Mouse (Mus musculus) right cerebral cortex, postnatal 4 days (tissue): ENCODE measurements around the gene Mertk.

Source experiments
- DNase-seq: peaks from one replicate; pipeline ENCODE4 v3.0.0-alpha.2; 2022

Mertk gene

DNA sequence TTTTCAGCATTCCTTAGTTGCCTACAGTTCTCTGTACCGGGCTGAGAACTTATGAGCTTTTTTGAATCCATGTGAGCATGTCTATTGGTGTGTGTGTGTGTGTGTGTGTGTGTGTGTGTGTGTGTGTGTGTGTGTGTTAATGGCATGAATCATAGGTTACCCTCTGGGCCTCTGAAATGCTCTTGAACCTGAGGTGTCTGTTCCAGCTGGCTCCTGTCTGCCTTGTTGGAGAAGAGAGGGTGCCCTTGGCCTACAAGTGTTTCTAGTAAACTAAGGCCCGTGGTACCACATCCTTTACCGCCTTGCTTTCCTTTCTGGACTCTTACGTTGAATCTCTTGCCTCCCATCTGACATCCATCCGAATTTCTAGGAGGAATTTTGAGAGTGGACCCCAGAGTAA lies 27.3 kb downstream of the Mertk start:
- no peak for DNase-seq

DNA sequence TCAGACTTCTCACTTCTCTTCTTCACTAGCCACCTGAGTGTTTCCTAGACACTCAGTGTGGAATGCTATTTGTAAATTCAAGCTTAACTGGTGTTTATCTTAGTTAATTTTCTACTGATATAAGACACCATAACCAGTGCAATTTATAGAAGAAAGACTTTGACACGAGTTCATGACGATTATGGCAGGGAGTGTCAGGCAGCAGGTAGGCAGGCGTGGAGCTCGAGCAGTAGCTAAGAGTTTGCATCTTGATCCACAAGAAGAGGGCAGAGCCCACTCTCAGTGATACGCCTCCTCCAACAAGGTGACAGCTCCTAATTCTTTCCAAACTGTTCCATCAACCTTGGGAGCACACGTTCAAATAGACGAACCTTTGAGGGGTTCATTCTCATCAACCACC lies 27.9 kb downstream of the Mertk start:
- DNase-seq, result no peak

DNA sequence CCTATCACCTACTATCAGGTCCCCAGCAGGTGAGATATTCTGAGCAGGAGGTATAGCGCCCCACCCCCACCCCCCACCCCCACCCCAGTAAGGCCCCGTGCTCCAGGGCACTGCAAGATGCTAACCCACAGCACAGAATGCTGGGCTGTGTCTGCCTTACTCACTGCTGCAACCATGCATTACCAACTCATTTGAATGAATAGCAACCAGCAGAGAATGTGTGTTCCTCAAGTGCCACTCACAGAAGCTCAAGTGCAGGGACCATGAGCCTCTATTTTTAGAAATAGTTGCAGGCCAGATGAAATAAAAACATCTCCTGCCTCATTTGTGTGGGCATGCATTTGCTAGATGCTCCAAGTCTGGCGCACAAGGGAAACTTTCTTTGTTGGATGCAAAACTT lies 28.8 kb downstream of the Mertk start:
- DNase-seq, result no peak

DNA sequence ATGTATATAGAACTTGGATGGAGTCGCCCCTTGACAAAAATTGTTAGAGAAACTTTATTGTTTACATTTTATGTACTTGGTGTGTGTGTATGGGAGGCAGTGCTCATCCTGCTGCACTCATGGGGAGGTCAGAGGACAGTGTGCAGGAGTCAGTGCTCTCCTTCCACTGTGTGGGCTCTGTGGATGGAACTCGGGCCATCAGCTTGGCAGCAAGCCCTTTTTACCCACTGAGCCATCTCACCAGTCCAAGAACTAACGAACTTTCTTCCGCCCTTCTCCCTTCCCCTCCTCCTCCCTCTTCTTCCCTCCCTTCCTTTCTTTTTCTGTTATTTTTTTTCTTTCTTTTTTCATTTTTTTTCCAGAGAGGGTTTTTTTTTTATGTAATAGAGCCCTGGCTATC lies 29.3 kb downstream of the Mertk start:
- no peak for DNase-seq

DNA sequence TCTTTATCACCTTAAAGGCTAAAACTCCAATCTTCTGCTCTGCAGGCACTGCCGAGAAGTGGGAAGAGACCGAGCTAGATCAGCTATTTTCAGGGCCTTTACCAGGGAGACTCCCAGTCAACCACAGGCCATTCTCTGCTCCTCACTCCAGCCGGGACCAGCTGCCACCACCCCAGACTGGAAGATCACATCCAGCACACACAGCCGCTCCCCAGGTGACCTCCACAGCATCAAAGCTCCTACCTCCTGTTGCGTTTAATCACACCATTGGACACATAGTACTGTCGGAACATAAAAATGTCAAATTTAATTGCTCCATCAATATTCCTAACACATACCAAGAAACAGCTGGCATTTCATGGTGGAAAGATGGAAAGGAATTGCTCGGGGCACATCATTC lies 30.4 kb downstream of the Mertk start:
- no peak for DNase-seq

DNA sequence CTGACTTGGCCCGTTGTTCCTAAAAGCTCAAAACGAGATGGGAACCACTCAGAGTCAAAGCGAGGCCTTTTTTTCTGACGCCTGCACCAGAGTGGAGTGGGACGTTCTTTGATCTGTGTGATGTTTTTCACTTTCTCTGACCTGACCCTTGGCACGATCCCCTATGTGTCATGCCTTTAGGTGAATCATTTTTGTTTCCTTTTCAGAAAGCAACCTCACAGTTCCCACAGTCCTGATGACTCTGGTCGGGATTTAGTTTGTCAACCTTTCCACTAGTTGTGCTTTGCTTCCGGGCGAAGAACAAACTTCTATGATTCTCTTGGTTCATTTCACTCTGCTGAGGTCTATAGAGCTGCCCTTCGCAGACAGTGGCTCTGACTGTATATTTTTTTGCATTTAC lies 32.8 kb downstream of the Mertk start:
- no peak for DNase-seq

DNA sequence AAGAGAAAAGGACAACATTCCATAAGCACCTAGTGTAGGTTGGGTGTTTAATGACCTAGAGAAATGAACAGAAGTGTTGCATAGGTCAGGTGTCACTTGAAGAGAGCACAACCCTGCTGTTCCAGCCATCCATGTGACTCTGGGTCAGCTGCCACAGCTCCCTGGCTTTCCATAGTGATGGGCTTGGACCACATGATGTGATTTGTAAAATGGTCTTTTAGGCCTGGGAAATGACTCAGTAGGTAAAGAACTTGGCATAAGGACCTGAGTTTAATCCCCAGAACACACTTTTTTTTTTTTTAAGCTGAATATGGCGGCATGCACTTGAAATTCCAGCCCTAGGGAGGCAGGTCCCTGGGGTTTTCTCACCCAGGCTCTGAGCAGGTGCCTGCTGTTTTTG lies 33.2 kb downstream of the Mertk start:
- no peak for DNase-seq

DNA sequence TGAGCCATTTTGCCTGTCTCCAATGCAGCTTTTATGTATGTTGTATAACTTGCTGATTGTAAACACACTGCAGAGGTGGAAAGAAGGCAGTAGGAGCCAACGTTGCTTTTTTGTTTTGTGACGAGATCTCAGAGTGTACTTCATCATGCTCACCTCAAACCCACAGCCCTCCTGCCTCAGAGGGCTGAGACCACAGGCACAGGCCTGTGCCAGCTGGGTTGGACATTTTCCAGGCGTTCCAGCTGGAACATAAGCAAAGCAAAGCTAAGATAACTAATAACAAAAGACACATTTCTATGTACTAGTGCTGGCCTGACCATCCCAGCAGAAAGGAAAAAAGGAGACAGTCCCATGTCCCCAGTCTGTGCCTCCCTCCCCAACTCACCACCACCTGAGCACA lies 36.3 kb downstream of the Mertk start:
- DNase-seq, result no peak

DNA sequence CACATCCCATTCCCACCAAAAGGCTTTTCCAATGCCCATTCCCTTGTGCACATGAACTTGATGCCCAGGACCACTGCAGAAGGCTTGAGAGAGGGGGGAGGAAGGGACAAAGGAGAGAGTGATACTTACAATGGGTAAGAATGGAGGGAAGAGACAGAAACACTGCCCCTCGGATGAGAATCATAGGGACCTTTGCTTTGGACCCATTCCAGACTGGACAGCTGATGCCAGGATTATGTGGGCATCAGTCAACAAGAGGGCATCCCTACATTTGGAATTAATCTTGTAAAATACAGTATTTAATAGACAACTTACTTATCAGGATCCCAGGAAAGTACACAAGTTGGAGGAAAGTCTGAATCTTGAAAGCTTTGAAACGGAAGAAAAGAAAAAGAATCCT lies 38.3 kb downstream of the Mertk start:
- no peak for DNase-seq

DNA sequence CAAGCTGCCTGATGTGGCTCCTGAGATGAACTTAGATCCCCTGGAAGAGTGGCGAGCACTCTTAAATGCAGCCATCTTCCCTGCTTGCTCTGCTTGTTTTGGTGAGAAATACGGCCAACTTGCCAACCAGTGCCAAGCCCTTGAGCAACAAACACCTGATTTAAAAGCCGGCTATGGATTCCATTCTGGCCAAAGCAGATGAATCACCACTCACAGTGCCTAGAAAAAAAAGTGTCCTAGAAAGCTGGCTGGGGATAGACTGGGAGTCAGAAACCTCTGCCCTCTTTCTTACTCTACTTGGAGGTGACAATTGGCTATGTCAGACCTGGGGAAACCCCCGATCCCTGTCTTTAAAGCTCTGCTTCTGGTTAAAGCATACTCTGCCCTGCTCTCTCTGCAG lies 39.0 kb downstream of the Mertk start:
- no peak for DNase-seq

DNA sequence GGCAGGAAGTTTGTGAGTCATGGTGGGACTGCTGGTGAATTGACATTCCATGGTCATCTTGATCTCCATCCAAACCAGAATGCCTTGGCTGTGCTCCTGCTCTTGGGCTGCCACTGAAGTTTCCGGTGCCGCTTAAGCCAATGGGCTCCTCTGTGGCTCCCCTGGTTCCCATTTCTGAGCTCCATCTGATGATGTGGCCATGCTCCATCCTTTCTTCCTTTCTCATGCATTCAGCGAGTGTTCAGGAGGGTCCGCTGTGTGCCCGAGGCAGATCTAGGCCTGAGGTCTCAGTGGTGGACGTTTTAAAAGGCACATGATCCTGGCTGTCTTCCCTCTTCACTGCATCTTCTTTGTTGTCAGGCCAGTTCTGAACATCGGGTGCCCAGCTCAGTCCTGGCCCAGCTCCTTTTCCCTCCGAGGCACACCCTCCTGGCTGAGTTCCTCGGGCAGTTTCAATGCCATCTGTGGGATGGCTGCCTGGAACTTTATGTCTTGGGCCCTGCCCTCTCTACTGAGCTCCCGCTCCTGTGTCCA lies 40.0 kb downstream of the Mertk start:
- DNase-seq, result peak; percentile 32

DNA sequence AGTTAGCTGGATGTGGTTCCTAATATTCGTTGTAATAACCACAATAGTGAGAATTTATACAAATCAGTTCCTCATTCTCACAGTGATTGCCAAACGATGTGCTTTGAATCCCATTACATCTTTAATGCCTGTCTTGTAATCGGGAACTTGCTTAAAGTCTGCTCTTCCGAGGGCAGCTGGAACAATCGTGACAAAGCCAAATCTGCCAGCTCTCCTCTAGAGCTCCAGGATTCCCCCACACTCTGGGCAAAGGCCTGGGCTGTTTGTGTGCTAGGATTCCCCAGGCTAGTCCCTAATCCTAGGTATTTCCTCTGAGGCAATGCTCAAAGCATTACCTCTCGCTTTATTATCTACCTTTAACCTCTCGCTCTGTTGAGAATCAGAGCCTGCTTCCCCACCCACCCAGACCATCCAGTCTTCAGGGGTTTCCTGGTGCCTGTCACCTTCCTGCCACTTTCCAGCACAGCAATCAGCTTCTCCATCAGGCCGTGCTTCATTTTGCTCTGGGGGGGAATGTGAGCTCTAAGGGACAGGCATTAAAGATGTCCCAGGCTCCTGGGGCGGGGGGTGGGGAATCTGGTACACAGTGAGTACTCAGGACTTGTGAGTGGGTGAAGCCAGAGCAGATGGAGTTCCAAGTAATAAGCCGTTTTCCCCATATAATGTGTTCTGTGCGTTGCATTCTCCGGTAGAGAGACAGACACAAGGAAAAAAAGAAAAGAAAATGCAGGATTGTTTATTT lies 47.3 kb downstream of the Mertk start:
- DNase-seq, result no peak

DNA sequence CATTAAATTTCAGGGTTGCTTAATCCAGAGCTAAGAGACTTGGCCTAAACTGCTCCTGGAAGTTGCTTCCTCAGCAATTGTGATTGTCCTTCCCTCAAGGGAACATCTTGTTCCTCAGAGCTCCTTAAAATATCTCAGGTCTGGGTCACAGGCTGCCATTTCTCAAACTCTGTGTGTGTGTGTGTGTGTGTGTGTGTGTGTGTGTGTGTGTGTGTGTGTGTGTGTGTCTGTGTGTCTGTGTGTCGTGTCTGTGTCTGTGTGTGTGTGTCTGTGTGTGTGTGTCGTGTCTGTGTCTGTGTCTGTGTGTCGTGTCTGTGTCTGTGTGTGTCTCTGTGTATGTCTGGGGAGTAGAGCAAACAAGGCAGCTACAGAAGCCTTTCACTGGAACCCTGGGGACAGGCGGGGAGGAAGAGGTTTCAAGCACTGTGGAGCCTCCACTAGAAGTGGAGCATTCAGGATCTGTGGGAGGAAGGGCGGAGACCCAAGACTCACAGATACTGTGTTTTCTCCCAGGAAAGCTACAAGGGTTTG lies 47.9 kb downstream of the Mertk start:
- no peak for DNase-seq

DNA sequence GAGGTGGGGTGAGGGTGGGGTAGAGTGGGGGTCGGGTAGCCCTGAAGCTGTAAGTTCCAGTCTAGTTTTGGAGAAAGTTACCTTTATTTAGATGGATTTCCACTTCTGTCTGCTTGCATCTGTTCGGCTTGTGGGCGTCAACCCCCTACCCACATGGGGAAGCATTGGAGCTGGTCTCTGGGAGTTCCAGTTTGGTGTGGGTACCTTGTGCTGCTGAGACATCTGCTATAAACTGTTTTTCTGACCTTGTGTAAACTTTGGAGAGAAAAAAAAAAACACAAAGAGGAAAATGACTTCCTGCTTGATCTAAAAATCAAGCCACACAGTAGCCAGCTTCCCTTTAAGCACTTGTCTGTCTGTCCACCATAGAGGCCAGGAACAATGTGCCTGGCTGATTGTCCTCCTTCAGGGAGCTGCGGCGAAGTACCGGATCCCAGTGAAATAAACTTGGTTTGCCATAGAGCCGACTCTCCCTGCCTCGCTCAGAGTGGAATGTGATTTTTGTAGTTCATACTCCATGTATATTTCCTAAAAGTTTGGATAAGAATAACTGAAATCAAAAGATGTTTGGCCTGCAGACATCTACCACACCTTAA lies 48.8 kb downstream of the Mertk start:
- DNase-seq, result no peak

DNA sequence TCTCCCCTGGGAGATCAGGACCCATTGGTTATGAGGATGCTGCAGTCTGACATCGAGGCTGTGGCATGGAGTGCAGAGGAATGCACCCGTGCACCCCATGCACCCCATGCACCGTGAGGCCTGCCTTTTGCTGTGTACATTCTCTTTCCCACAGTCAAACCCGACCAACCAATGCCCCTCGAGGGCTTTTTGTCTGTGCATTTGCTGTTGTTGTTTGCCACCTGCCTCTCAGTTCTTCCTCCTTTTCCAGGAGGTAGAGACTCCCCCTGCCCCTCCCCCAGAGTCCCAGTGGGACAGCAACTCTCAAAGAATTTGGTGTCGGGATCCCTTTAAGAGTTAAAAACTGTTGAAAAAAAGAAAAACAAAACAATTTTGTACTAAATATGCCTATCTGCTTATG lies 49.4 kb downstream of the Mertk start:
- no peak for DNase-seq

DNA sequence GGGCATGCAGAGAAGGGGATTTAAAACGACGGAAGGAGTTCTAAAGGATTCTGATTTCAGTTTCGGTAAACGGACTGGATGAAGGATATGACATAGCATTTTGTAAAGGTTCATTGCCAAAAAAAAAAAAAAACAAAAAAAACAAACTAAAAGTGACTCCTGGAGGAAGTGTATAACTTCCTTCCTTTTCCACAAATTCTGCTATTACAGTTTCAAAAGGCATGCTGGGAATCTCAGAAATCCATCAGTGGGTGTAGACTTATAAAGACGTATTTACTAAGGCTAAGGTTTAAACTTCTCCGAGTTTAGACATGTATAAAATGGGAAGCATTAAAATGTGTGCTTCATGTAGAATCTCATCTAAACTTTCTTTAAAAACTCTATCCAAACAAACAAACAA lies 52.3 kb downstream of the Mertk start:
- DNase-seq, result no peak

DNA sequence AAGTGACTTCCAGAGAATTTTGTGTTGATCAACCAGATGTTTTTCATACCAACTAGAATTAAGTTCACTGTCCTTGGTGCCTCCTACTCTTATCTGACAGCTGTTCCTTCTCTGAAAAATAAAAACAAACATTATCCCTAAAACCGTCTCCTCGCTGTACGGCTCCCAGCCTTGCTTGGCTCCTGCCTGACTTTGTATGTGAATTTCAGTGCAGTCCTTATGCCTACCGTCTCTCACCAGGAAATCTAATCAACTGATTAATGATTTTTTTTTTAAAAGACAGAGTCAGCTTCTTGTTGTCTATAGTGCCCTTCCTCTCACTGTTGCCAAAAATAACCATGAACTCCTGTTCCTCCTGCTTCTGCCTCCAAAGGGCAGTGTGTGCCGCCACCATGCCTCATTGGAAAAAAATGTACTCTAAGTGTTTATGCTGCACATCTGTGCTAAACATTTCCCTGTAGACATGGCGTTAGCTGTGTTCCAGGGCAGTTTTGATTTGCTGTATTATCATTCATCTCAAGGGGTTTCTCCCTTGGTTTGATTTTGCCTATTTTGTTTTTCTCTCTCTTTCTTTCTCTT lies 54.6 kb downstream of the Mertk start:
- no peak for DNase-seq

DNA sequence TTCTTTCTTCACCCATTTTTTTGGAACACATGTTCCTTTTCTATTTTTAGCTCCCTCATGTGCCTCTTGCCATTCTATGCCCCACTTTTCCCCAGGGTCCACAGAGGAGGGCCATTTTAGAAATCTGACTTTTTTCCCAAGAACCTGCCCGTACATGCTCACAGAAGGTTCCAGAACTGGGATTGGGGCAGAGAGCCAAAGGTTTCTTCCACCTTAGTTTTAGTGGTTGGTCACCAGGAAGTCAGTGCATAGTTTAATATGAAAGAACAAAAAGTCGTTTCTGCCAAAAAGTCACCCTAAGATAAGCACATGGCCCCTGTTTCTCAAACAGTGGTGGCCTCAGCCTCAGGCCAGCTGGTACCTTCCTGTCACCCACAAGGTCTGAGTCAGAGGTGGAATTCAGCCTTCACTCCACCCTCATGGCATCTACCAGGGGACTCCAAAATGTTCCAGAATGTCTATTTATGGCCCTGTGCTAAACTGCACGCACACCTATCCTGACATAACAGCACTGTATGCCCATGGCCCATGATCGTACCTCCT lies 56.5 kb downstream of the Mertk start:
- no peak for DNase-seq

DNA sequence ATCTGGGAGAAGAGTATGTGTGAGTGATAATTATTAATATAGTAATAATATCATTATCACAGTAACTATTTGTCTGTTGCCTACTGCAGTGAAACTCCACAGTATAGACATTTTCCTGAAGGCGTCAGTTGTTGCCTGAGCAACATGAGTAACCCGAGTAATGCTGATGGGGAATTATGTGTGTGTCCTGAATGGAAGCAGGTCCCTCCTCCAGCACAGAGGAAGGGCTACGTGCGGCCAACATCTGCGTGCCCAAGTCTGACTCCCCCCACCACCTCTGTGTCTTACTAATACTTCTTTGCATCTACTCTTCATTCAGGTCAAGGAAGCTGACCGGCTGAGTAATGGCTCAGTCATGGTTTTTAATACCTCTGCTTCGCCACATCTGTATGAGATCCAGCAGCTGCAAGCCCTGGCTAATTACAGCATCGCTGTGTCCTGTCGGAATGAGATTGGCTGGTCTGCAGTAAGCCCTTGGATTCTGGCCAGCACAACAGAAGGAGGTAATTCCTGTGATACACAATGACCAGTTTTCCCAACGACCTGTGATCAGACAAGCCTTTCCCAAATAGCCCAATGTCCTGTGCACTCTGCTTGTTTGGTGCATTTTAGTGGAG lies 60.1 kb downstream of the Mertk start:
- no peak for DNase-seq

DNA sequence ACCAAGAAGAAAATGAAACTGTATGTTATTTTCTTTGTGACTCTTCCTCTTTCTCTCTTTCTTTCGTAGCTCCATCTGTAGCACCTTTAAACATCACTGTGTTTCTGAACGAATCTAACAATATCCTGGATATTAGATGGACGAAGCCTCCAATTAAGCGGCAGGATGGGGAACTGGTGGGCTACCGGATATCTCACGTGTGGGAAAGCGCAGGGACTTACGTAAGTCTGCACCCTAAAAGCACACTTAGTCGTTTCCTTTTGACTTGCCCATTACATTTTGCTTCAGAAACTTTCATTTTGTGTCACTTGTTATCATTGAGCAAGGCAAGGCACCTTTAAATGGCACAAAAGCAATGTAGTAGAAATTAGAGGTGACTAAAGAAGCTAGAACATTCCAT lies 63.3 kb downstream of the Mertk start:
- no peak for DNase-seq

DNA sequence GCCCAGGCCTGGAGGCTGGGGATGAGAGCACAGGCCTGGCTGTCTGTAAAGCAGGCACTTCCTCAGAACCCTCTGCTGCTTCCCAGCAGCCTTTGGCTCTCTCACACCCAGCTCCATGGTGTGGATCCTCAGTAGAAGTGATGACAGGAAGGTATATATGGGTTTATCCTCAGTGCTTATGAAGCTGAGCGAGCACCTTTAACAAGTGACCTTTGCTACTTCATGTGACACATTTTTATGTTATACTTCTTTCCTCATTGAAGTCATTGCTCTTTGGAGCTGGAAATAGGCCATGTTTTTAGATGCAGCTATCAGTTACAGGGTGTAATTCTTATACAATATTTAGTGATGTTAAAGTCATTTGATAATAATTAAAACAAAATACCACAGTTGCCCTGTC lies 67.0 kb downstream of the Mertk start:
- no peak for DNase-seq

DNA sequence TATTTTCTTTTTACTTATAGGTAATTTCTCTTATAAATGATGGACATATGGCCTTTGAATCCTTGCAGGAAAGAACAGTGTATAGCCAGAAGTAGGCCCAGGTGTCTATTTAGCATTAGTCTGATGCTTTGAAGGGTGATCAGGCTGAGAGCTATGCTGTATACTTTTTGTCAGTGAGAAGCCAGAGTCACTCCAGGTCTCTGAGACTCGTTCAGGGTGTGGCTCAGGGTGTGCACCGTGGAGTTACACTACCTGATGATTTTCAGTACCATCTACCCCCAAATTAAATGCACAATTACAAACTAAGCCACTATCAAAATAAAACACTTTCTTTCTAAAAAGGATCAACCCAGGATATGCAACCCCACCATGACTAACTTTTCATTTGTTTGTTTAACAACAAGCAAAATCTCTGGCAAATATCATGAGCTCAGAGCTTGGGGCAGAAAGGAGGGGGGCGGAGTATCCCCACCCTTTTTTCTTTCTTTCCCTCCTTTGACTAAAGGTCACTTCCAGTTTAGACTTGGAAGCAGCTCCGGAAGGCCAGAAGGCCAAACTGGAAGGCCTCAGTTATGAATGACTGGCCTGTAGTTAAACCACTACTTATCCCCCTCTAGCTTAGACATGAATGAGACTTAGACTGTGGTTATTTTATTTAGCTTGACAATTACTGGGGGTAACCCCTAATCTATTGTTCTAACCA lies 69.9 kb downstream of the Mertk start:
- DNase-seq, result no peak

DNA sequence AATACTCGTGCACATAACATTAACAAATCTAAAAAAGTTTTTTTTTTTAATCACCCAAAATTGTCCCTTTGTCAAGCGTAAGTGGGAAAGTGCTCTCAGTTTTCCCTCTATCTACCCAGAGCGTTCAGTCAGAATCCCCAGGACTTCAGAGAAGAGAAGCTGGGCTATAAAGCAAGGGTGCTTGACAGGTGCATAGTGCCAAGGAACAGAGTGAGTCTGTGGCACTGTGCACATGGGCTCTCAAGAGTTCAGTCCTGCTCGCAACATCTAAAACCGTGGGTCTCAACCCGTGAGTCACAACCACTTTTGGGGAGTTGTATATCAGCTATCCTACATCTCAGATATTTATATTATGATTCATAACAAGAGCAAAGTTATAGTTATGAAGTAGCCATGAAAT lies 71.8 kb downstream of the Mertk start:
- DNase-seq, result no peak
